16 mouse cellular contexts compared by ENCODE assay signal in the genomic region with DNA sequence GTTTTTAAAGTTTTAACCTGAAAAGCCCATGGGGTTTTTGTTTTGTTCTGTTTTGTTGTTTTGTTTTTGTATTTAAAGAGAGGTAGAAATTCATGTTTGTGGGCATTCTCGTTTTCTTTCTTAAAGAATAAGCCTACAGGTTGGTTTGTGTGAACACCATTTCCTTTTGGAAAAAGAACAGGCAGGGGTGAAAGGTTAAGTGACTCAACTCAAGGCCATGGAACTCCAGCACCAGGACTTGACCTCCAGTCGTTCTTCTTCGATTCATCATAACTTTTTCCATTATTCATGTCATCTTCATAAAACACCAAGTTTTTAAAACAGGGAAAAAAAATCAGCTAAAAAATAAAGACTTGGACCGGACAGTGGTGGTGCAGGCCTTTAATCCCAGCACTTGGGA.
"Had no signal": no experiment of that assay in that cellular context is flagged by ENCODE, and none has a peak within 500 bp of the region (broad histone marks: within the 10 kb centered on the region; RNA-seq: fewer than 3 reads in every experiment).

No protein-coding gene starts in this region.

- DNase-seq: heart, postnatal 10 days; heart, postnatal 14 days; heart, postnatal 36 days; heart, postnatal 4 days; kidney, adult 11 months; kidney, adult 18-20 months; kidney, adult 2 months; kidney, adult 8-10 months; kidney, adult 9 months; kidney, postnatal 10 days; kidney, postnatal 14 days; kidney, postnatal 25 days; kidney, postnatal 36 days; kidney, postnatal 4 days; layer of hippocampus, adult 9-11 months; layer of hippocampus, postnatal 36 days had no signal
